Mouse (Mus musculus) natural killer cell, adult 2 months (primary cell): ENCODE data around the gene Gm20920.
"Not testable (repeated sequence)": the region's sequence is repeated elsewhere in the genome, so short reads cannot be mapped to it uniquely, and the experiment has no call there.

Experiments used
- DNase-seq, 2 experiments: peaks; one replicate each; pipeline ENCODE4 v3.0.0; 2022; ENCODE audit warnings: low spot score in 2 of 2

The Gm20920 gene

GRCm38 (mm10) chrY:51851820-51852219 lies at the start of gene Gm20920:
Gm20920 (plus strand) TSS chrY:51852120.
- not testable (repeated sequence) for DNase-seq
